Mouse (Mus musculus): Measurements from ENCODE around the gene Prss43. TPM values are rescaled to one million over a fixed set of nuclear protein-coding genes. Genes with fewer than 3 reads are reported as not detected.

Prss43 gene
- polyA plus RNA-seq, 1 experiment: not detected

DNA sequence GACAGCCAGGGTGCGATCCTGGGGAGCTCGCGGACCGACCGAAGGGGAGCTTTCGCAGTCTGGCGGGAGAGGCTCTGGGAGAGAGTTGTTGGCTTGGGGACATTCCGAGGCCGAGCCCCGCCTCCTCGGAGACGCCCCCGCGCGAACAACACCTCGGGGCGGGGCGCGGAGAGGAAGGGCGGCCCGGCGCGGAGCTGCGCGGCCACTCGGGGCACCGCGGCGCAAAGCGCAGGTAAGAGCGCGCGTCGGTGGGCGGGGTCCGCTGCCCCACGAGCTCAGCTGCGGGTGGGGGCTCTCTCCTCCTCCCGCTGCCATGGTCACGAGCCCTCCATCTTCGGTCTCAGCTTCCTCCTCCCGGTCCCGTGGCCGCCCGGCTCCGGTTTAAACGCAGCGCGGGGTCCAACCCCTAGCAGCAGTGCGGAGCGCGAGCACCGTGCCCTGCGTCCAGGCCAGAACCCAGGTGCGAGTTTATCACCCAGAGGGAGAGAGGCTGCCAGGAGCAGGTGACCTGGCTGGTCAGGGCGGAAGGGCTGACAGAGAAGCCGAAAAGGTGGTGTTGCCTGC, 53.6 kb downstream of the Prss43 start, which contains the start of gene Tmie:
Gene Tmie, minus strand, starts transcription at position 116 of the 564 bp plus-strand sequence.
- WGBS: under 1% methylated on average over 57 of the region's 57 CpGs
- H3K4me3 ChIP-seq (replicated peaks; ENCODE audit: extremely low read depth, low read depth, low read length): peak within 1 kb of the TSS; percentile 91
- H3K4me1 ChIP-seq (ENCODE audit: control insufficient read depth, insufficient read depth, low read length): peaks cover 4% of the 10 kb centered on the region
- peak; percentile 88; the same call in 1 of the 2 replicates for TF ChIP-seq POLR2A (IDR thresholded peaks at IDR 0.05; ENCODE audit: borderline replicate concordance, extremely low read depth, low read depth, low read length)
- no peak for TF ChIP-seq CTCF (IDR thresholded peaks at IDR 0.05; ENCODE audit: insufficient read depth, low read length)
- peak; percentile 84 for DNase-seq

DNA sequence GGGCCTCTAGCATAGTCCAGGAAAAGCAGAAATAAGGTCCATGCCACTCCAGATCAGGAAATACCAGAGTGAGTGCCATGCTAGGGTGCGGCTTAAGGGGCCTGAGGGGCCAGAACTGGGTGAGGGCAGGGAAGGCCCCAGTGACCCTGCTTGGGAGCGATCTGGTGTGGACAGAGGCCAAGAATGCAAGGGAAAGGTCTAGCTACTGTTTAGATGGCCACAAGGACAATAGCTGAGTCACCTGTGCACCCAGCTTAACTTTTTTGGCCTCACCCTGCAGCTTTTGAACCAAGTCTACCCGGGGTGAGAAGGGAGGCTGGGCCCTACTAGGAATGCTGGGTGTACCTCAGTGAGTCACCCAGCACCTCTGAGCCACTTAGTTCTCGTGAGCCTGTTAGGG, 54.3 kb downstream of the Prss43 start:
- peak overlapping the region; percentile 91 for H3K4me3 ChIP-seq (replicated peaks; ENCODE audit: extremely low read depth, low read depth, low read length)
- peaks cover 4% of the 10 kb centered on the region for H3K4me1 ChIP-seq (ENCODE audit: control insufficient read depth, insufficient read depth, low read length)
- TF ChIP-seq POLR2A (IDR thresholded peaks at IDR 0.05; ENCODE audit: borderline replicate concordance, extremely low read depth, low read depth, low read length) (no peak; the same call in 1 of the 2 replicates), CTCF (IDR thresholded peaks at IDR 0.05; ENCODE audit: insufficient read depth, low read length) (no peak)
- WGBS: 34% methylated on average over 4 of the region's 4 CpGs
- peak; percentile 62 for DNase-seq

Other genes starting within 250 kb of the Prss43 start
- gene Nradd, start 202.2 kb upstream of the Prss43 start, polyA plus RNA-seq (2012; rRNA removed): 20.0 and 22.9 TPM in 2 replicates
- 58.4 and 66.4 TPM in 2 replicates for gene Nbeal2, start 172.5 kb upstream of the Prss43 start, polyA plus RNA-seq (2012; rRNA removed)
- 101 and 124 TPM in 2 replicates for gene Ccdc12, start 170.2 kb upstream of the Prss43 start, polyA plus RNA-seq (2012; rRNA removed)
- 10.8 and 214 TPM in 2 replicates for gene Myl3, start 84.8 kb upstream of the Prss43 start, polyA plus RNA-seq (2012; rRNA removed)
- 13.8 and 14.0 TPM in 2 replicates for gene Pth1r, start 79.5 kb upstream of the Prss43 start, polyA plus RNA-seq (2012; rRNA removed)
- gene Prss42, start 28.5 kb upstream of the Prss43 start, polyA plus RNA-seq (2012; rRNA removed): not detected in 2 replicates
- not detected in 2 replicates for gene Prss44, start 12.7 kb upstream of the Prss43 start, polyA plus RNA-seq (2012; rRNA removed)
- gene Prss45, start 7.9 kb downstream of the Prss43 start, polyA plus RNA-seq (2012; rRNA removed): not detected in 2 replicates
- not detected in 2 replicates for gene Prss46, start 17.8 kb downstream of the Prss43 start, polyA plus RNA-seq (2012; rRNA removed)
- gene Prss50, start 31.3 kb downstream of the Prss43 start, polyA plus RNA-seq (2012; rRNA removed): 0.10 TPM in 1 of 2 replicates, not detected in the other
- 118 and 120 TPM in 2 replicates for gene Als2cl, start 53.2 kb downstream of the Prss43 start, polyA plus RNA-seq (2012; rRNA removed)
- gene Tmie, start 53.4 kb downstream of the Prss43 start, polyA plus RNA-seq (2012; rRNA removed): 4.1 and 4.3 TPM in 2 replicates
- gene Fam240a, start 90.2 kb downstream of the Prss43 start, polyA plus RNA-seq (2012; rRNA removed): not detected in 2 replicates
- gene Tdgf1, start 119.5 kb downstream of the Prss43 start, polyA plus RNA-seq (2012; rRNA removed): 0.88 and 1.0 TPM in 2 replicates
- gene Lrrc2, start 124.9 kb downstream of the Prss43 start, polyA plus RNA-seq (2012; rRNA removed): 0.38 and 0.84 TPM in 2 replicates
- 26.7 and 29.0 TPM in 2 replicates for gene Rtp3, start 163.9 kb downstream of the Prss43 start, polyA plus RNA-seq (2012; rRNA removed)
- gene Ltf, start 192.6 kb downstream of the Prss43 start, polyA plus RNA-seq (2012; rRNA removed): 8.1 and 20.3 TPM in 2 replicates
- 43.9 and 51.2 TPM in 2 replicates for gene Ccrl2, start 230.8 kb downstream of the Prss43 start, polyA plus RNA-seq (2012; rRNA removed)

Measured in lung, adult 2 months (tissue).